Mouse (Mus musculus) embryonic facial prominence, embryonic 12.5 days (tissue): ENCODE data around the gene Dbi. TPM values are rescaled to one million over a fixed set of nuclear protein-coding genes. Genes with fewer than 3 reads are reported as not detected.

ENCODE experiments used
- ATAC-seq: fragments of 200-750 bp; cut with Nextera tagmentation; 2 replicates; pipeline ENCODE4 v1.8.0; 2017; ENCODE audit not compliant: insufficient number of reproducible peaks, insufficient read depth, low FRiP score, low TSS enrichment
- H3K27ac ChIP-seq: fragments of 300-500 bp; sonication (generic); 2 replicates; pipeline ENCODE4 v1.5.1; 2016; ENCODE audit warnings: mild to moderate bottlenecking
- H3K27me3 ChIP-seq: fragments of 300-500 bp; sonication (generic); 2 replicates; pipeline ENCODE4 v1.6.1; 2016; ENCODE audit warnings: mild to moderate bottlenecking, moderate library complexity
- H3K36me3 ChIP-seq: fragments of 300-500 bp; sonication (generic); 2 replicates; pipeline ENCODE4 v1.6.1; 2016; ENCODE audit warnings: mild to moderate bottlenecking
- H3K4me1 ChIP-seq: fragments of 300-500 bp; sonication (generic); 2 replicates; pipeline ENCODE4 v1.6.1; 2016
- H3K4me2 ChIP-seq: fragments of 300-500 bp; sonication (generic); replicated peaks from 2 replicates; pipeline ENCODE4 v1.6.1; 2016; ENCODE audit warnings: mild to moderate bottlenecking, moderate library complexity
- H3K4me3 ChIP-seq: fragments of 300-500 bp; sonication (generic); 2 replicates; pipeline ENCODE4 v1.5.1; 2016; ENCODE audit warnings: mild to moderate bottlenecking
- H3K9ac ChIP-seq: fragments of 300-500 bp; sonication (generic); 2 replicates; pipeline ENCODE4 v1.6.1; 2016; ENCODE audit warnings: mild to moderate bottlenecking, moderate library complexity
- H3K9me3 ChIP-seq: fragments of 300-500 bp; sonication (generic); 2 replicates; pipeline ENCODE4 v1.6.1; 2016; ENCODE audit warnings: mild to moderate bottlenecking, moderate library complexity
- WGBS: fragments of 180-500 bp; shearing (Covaris S2); methylation state at CpG from one replicate; pipeline ENCODE4 v1.1.7; 2016; 5-methylcytosine and 5-hydroxymethylcytosine counted together
- polyA plus RNA-seq: library from polyadenylated mRNA; unstranded; fragments of >200 nt; fragmentation: Nextera tagmentation; extraction: Ambion mirVana; gene quantifications from 2 replicates; pipeline ENCODE4 v1.2.1, GENCODE M21; 2016

Dbi gene
- polyA plus RNA-seq, 1 experiment from 2014 or later: 573 TPM

DNA sequence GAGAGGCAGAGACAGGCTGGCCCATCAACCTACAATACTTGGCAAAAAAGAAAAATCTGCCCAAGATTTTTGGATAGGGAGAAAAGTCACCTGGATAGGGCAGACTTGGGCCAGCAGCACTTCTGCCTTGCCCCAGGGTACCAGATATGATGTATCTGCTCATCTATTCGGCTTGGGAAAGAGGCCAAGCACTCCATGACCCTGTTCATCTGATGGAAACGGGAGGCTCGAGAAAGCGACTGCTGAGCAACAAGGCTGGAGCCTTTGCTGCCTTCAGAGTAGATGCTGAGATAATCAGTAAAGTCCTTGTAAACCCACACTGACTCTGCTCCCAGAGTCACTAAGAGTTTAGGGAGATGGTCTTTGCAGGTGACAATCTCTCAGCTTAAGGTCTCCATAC, 1.5 kb downstream of the Dbi start:
- peak overlapping the region; percentile 58; the same call in 1 of the 2 replicates for H3K4me3 ChIP-seq

DNA sequence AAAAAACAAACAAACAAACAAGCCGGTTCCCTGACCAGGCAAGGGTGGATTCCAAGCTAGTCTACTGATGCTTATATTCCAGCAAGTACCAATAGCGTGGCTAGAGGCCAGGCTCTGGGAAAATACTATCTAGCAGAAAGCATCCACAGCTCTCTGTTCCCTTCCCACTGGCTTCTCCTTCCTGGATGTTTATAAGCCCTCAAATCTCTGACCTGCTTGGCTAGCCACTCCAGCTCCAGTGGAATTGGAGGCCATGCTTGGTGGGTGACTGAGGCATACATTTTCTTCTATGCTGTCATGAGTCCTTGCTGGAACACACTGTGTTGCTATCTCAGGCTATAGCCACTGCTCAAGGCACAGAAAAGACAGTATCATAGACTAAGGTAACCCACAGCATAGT, 2.0 kb downstream of the Dbi start:
- H3K27ac ChIP-seq: no peak overlapping the region
- H3K27me3 ChIP-seq: no peaks in the 10 kb centered on the region
- H3K9me3 ChIP-seq: 0 out of 2 replicates have a peak, but pooled peaks cover 7% of the 10 kb centered on the region
- H3K9ac ChIP-seq: no peak overlapping the region
- ATAC-seq: no peak
- H3K4me1 ChIP-seq: peaks cover 15% of the 10 kb centered on the region
- no peak overlapping the region for H3K4me3 ChIP-seq
- H3K36me3 ChIP-seq: peaks cover 24% of the 10 kb centered on the region
- WGBS: 93% methylated on average over 2 of the region's 2 CpGs
- no peak overlapping the region for H3K4me2 ChIP-seq

More for the DNA sequence above, 1.5 kb downstream of the Dbi start:
- no peak overlapping the region for H3K27ac ChIP-seq
- no peak for ATAC-seq
- H3K9ac ChIP-seq: no peak overlapping the region
- no peaks in the 10 kb centered on the region for H3K27me3 ChIP-seq
- H3K36me3 ChIP-seq: peaks cover 19% of the 10 kb centered on the region
- peaks cover 15% of the 10 kb centered on the region for H3K4me1 ChIP-seq
- H3K9me3 ChIP-seq: 0 out of 2 replicates have a peak, but pooled peaks cover 4% of the 10 kb centered on the region
- H3K4me2 ChIP-seq: peak overlapping the region; percentile 88
- WGBS: 87% methylated on average over 4 of the region's 4 CpGs

GRCm38 (mm10) chr1:120116106-120116505, 4.8 kb downstream of the Dbi start:
- ATAC-seq: no peak
- Histone ChIP-seq H3K36me3 (peaks cover 30% of the 10 kb centered on the region), H3K4me3 (no peak overlapping the region), H3K4me1 (peaks cover 12% of the 10 kb centered on the region), H3K9ac (no peak overlapping the region), H3K9me3 (0 out of 2 replicates have a peak, but pooled peaks cover 7% of the 10 kb centered on the region), H3K27me3 (no peaks in the 10 kb centered on the region), H3K27ac (no peak overlapping the region), H3K4me2 (no peak overlapping the region)
- WGBS: 78% methylated on average over 11 of the region's 11 CpGs

GRCm38 (mm10) chr1:120115671-120116081, 5.2 kb downstream of the Dbi start:
- Histone ChIP-seq H3K4me3 (no peak overlapping the region), H3K27ac (no peak overlapping the region), H3K36me3 (peaks cover 30% of the 10 kb centered on the region), H3K27me3 (no peaks in the 10 kb centered on the region), H3K4me2 (no peak overlapping the region), H3K9me3 (0 out of 2 replicates have a peak, but pooled peaks cover 7% of the 10 kb centered on the region), H3K4me1 (peaks cover 12% of the 10 kb centered on the region), H3K9ac (no peak overlapping the region)
- WGBS: 59% methylated on average over 9 of the region's 9 CpGs
- ATAC-seq: no peak

DNA sequence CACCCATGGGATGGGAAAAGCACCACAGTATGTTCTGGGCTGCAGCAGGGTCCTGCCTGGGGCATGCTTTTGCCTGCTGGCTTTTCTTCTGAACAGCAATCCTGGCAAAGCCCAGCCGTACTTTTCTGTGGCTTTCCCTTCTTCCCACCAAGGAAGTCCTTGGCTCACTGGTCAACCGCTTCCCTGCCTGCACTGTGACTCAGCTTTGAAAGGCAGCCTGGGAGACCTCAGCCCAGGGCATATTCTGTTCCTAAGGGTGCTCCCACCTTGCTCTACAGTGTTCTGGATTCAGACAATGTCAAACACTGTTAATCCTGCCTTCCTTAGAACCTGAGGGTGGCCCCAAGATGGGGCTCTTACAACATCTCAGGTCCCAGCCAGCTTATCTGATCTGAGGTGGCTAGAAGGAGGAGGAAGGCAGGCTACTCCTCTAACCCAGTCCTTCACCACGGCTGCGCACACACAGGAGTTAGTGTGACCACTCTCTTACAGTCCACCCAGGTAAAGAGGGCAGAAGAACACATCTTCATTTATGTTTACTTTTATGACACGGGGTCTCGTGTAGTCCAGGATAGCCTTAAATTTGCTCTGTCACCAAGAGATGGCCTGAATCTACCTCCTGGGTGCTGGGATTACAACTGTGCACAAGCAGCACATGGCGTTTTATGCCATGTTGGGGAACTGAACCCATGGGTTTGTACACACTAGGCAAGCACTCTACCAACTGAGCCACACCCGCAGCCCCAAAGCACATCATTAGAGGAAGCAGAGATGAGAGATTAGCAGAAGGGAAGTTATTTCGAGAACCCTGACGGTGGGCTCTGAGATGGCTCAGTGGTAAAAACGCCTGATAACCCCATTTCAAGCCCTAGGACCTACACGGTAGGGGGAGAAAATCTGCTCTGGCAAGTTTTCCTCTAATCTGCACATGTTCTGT, 8.4 kb downstream of the Dbi start:
- no peak for ATAC-seq
- Histone ChIP-seq H3K36me3 (peaks cover 30% of the 10 kb centered on the region), H3K27ac (no peak overlapping the region), H3K9ac (no peak overlapping the region), H3K9me3 (0 out of 2 replicates have a peak, but pooled peaks cover 7% of the 10 kb centered on the region), H3K4me1 (no peaks in the 10 kb centered on the region), H3K4me3 (no peak overlapping the region), H3K27me3 (no peaks in the 10 kb centered on the region), H3K4me2 (no peak overlapping the region)
- WGBS: 88% methylated on average over 12 of the region's 12 CpGs

DNA sequence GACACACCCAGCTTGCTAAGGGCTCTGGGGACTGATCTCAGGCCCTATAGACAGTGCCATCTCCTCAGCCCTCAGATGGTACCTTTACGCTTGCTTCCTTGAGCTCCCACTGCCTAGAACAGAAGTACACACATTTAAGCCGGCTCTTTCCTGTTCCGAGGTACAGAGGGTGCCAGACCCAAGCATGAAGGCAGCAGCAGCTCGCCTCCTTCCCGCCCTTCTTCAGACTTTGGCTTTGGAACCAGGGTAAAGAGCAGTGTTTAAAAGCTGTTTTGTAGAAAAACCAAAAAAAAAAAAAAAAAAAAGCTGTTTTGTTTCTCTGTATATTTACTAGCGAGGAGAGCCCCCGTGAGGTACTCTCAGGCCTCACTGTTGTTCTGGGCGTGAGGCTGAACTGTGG, 9.1 kb downstream of the Dbi start:
- Histone ChIP-seq H3K27ac (no peak overlapping the region), H3K36me3 (peaks cover 30% of the 10 kb centered on the region), H3K9me3 (0 out of 2 replicates have a peak, but pooled peaks cover 7% of the 10 kb centered on the region), H3K4me3 (no peak overlapping the region), H3K4me2 (no peak overlapping the region), H3K9ac (no peak overlapping the region), H3K27me3 (no peaks in the 10 kb centered on the region), H3K4me1 (no peaks in the 10 kb centered on the region)
- no peak for ATAC-seq
- 84% methylated on average over 8 of the region's 8 CpGs for WGBS

DNA sequence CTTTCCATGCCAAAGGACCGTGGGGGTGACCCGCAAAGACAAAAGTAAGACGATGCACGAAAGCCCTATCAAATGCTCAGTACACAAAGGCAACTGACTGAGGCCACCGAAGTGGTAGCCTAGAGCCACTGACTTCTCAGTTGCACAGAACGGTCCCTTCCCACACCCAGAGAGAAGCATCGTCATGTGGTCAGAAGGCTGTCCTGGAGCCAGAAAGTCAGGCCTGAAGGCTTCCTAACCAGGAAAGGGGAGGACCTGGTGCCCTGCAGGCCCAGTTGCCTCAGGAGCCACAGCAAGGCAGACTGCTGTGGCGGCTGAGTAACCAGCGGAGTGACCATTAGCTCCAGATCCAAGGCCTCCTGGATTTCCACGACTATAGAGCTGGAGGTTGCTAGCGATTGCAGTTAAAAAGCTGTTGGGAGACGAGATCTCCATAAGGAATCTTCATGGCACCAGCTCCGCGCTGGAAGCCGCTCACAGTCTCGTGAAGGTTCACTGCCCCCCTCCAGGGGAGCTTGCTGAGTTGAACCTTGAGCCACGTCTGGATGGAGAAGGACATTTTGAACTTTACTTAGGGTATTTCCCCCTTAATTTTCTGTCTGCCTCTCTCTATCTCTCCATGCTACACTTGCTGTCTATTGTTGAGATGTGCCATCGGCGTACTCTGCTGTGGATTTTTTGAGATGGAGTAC, 11.0 kb downstream of the Dbi start:
- H3K36me3 ChIP-seq: peaks cover 16% of the 10 kb centered on the region
- 85% methylated on average over 19 of the region's 19 CpGs for WGBS
- H3K4me1 ChIP-seq: no peaks in the 10 kb centered on the region
- H3K9ac ChIP-seq: no peak overlapping the region
- no peak overlapping the region for H3K27ac ChIP-seq
- 0 out of 2 replicates have a peak, but pooled peaks cover 7% of the 10 kb centered on the region for H3K9me3 ChIP-seq
- ATAC-seq: no peak
- H3K27me3 ChIP-seq: no peaks in the 10 kb centered on the region
- no peak overlapping the region for H3K4me3 ChIP-seq
- no peak overlapping the region for H3K4me2 ChIP-seq

DNA sequence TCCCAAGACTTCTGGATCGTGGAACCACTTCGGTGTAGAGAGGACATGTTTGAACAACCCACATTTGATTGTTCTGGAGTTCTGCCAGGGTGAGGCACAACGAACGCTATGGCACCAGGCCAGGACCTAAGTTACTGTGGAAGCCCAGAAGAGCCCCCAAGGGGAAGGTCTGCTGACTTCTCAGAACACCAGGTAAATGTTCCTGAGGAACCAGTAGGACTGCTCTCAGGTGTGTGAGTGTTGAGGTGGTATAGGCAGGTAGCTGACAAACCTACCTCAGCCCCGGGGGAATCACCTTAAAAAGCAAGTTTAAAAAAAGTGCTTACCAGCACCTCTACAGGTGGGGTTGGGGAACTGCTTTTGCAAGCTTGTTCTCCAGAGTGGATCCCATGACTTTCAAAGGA, 15.3 kb downstream of the Dbi start:
- Histone ChIP-seq H3K9me3 (no peaks in the 10 kb centered on the region), H3K4me2 (no peak overlapping the region), H3K27ac (no peak overlapping the region), H3K27me3 (no peaks in the 10 kb centered on the region), H3K36me3 (no peaks in the 10 kb centered on the region), H3K4me3 (no peak overlapping the region), H3K4me1 (no peaks in the 10 kb centered on the region), H3K9ac (no peak overlapping the region)
- ATAC-seq: no peak
- WGBS: 83% methylated on average over 5 of the region's 5 CpGs

DNA sequence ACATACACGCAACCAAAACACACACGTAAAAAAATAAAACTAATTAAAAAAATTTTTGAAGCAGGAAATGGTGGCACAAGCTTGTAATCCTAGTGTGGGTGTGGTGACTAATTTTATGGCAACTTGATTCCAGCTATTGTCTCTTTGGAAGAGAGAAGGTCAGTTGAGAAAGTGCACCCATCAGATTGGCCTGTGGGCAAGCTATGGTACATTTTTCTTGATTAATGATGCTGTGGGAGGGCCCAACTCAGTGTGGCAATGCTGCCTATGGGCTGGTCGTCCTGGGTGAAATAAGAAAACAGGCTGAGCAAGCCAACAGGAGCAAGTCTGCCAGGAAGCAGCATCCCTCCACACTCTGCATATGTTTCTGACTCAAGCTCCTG, 19.7 kb downstream of the Dbi start:
- Histone ChIP-seq H3K27me3 (no peaks in the 10 kb centered on the region), H3K27ac (no peak overlapping the region), H3K4me2 (no peak overlapping the region), H3K4me1 (no peaks in the 10 kb centered on the region), H3K9ac (no peak overlapping the region), H3K4me3 (no peak overlapping the region), H3K36me3 (no peaks in the 10 kb centered on the region), H3K9me3 (no peaks in the 10 kb centered on the region)
- ATAC-seq: no peak
- WGBS: 89% methylated on average over 3 of the region's 3 CpGs

- Histone ChIP-seq H3K4me2 (no peak overlapping the region), H3K4me3 (no peak overlapping the region), H3K9me3 (no peaks in the 10 kb centered on the region), H3K9ac (no peak overlapping the region), H3K27me3 (no peaks in the 10 kb centered on the region), H3K36me3 (no peaks in the 10 kb centered on the region), H3K27ac (no peak overlapping the region), H3K4me1 (no peaks in the 10 kb centered on the region)
- no peak for ATAC-seq
- 82% methylated on average over 8 of the region's 8 CpGs for WGBS
Observed at GRCm38 (mm10) chr1:120100456-120101226, 20.2 kb downstream of the Dbi start.

DNA sequence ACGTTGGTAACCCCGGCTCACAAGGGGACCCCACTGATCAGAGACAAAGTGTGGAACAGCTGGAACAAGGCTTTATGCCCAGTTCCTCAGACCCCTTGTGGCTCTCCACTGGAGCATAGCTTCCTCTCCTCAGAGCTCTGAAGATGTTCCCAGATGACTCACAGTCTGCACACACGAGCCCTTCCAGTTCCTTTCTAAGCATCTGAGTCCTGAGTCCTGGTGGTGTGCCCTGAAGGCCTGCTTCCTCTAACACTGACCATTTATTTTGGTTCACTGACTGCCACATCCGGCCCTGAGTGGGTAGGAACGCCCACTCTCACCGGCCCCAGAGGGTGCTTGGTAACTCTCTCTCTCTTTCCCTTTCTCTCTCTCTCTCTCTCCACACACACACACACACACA, 21.4 kb downstream of the Dbi start:
- H3K9me3 ChIP-seq: no peaks in the 10 kb centered on the region
- 47% methylated on average over 6 of the region's 6 CpGs for WGBS
- no peak overlapping the region for H3K4me3 ChIP-seq
- H3K9ac ChIP-seq: no peak overlapping the region
- H3K27ac ChIP-seq: no peak overlapping the region
- H3K4me2 ChIP-seq: no peak overlapping the region
- no peak for ATAC-seq
- H3K27me3 ChIP-seq: no peaks in the 10 kb centered on the region
- no peaks in the 10 kb centered on the region for H3K4me1 ChIP-seq
- H3K36me3 ChIP-seq: no peaks in the 10 kb centered on the region
